Mouse (Mus musculus) stomach, postnatal 0 days (tissue): ENCODE results near the gene Col4a4. TPM values are rescaled to one million over a fixed set of nuclear protein-coding genes. Genes with fewer than 3 reads are reported as not detected.
A peak's percentile ranks its signal among the peaks of the same experiment; 100 is the strongest.

Experiments used
- ATAC-seq: fragments of 200-750 bp; cut with Nextera tagmentation; 2 replicates; pipeline ENCODE4 v1.8.0; 2017; ENCODE audit not compliant: low FRiP score, low TSS enrichment
- DNase-seq: peaks from one replicate; pipeline ENCODE4 v3.0.0-alpha.2; 2016; ENCODE audit warnings: low spot score
- H3K27ac ChIP-seq: fragments of 300-500 bp; sonication (generic); replicated peaks from 2 replicates; pipeline ENCODE4 v1.5.1; 2014; ENCODE audit warnings: mild to moderate bottlenecking, control low read depth
- H3K27me3 ChIP-seq: fragments of 300-500 bp; sonication (generic); 2 replicates; pipeline ENCODE4 v1.6.1; 2014; ENCODE audit warnings: low read length; ENCODE audit not compliant: control insufficient read depth, insufficient read depth
- H3K36me3 ChIP-seq: fragments of 300-500 bp; sonication (generic); 2 replicates; pipeline ENCODE4 v1.6.1; 2014; ENCODE audit warnings: low read length, mixed read lengths; ENCODE audit not compliant: control insufficient read depth, insufficient read depth
- H3K4me1 ChIP-seq: fragments of 300-500 bp; sonication (generic); replicated peaks from 2 replicates; pipeline ENCODE4 v1.6.1; 2014; ENCODE audit warnings: antibody characterized with exemption; ENCODE audit not compliant: control insufficient read depth, insufficient read depth
- H3K4me2 ChIP-seq: fragments of 300-500 bp; sonication (generic); replicated peaks from 2 replicates; pipeline ENCODE4 v1.6.1; 2014; ENCODE audit warnings: low read depth, mild to moderate bottlenecking, control low read depth, moderate library complexity
- H3K4me3 ChIP-seq: fragments of 300-500 bp; sonication (generic); 2 replicates; pipeline ENCODE4 v1.5.1; 2014; ENCODE audit warnings: low read depth, low read length, control low read depth
- H3K9ac ChIP-seq: fragments of 300-500 bp; sonication (generic); 2 replicates; pipeline ENCODE4 v1.6.1; 2014; ENCODE audit warnings: mild to moderate bottlenecking, low read length, control low read depth, mixed read lengths
- H3K9me3 ChIP-seq: fragments of 300-500 bp; sonication (generic); 2 replicates; pipeline ENCODE4 v1.6.1; 2016; ENCODE audit warnings: low read length; ENCODE audit not compliant: control insufficient read depth
- CTCF ChIP-seq: IDR thresholded peaks from 2 replicates; pipeline ENCODE4 v1.5.1; 2016; ENCODE audit warnings: antibody characterized with exemption, low read depth, mild to moderate bottlenecking, moderate library complexity
- EP300 ChIP-seq: optimal IDR thresholded peaks from 2 replicates; pipeline ENCODE3; 2016; ENCODE audit warnings: antibody characterized with exemption
- WGBS: fragments of 180-500 bp; shearing (Covaris S2); extraction: QIAGEN DNeasy Blood & Tissue Kit; methylation state at CpG from one replicate; pipeline ENCODE4 v1.1.7; 2014; 5-methylcytosine and 5-hydroxymethylcytosine counted together
- polyA plus RNA-seq: library from polyadenylated mRNA; unstranded; fragments of >200 nt; fragmentation: Nextera tagmentation; extraction: Ambion mirVana; gene quantifications from 2 replicates; pipeline ENCODE4 v1.2.1, GENCODE M21; 2015

The Col4a4 gene
- polyA plus RNA-seq: 0.31 and 0.61 TPM in 2 replicates

GRCm38 (mm10) chr1:82586713-82587399 is at the start of gene Col4a4, which contains the start of gene Col4a3:
Gene Col4a4 (minus strand): TSS chr1:82586849.
Gene Col4a3 (plus strand): TSS chr1:82586921.
- DNase-seq (peak; percentile 37), ATAC-seq (peak; percentile 45; the same call in 1 of the 2 replicates)
- Histone ChIP-seq H3K4me1 (no peaks in the 10 kb centered on the region), H3K9me3 (no peaks in the 10 kb centered on the region), H3K36me3 (no peaks in the 10 kb centered on the region), H3K27ac (no peak within 1 kb of the TSS), H3K9ac (peak within 1 kb of the TSS; percentile 43; the same call in 1 of the 2 replicates), H3K27me3 (no peaks in the 10 kb centered on the region), H3K4me2 (peak within 1 kb of the TSS; percentile 66), H3K4me3 (peak within 1 kb of the TSS; percentile 29)
- WGBS: 4% methylated on average over 33 of the region's 34 CpGs
- TF ChIP-seq EP300: no peak
- TF ChIP-seq CTCF: no peak

DNA sequence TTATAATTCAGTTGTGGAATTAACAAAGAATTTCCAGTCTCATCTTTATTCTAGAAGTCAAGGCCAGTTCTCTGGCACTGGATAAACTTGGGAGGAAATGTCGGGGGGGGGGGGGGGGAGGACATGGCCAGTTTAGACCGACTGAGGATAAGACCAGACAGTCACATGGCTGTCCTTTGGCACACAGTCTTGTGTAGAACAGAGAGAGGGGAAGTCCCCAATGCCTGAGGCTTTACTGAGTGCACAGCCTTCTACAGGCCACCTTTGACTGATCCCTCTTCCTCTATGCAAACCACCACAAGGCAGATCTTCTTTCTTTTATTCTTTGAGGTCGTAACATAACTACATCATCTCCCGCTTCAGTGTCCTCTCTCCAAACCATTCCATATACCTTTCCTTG is 49.7 kb upstream of the Col4a4 start:
- H3K9me3 ChIP-seq: no peaks in the 10 kb centered on the region
- no peak overlapping the region for H3K9ac ChIP-seq
- WGBS: 71% methylated on average over 4 of the region's 4 CpGs
- no peak overlapping the region for H3K27ac ChIP-seq
- DNase-seq (no peak), ATAC-seq (no peak; the same call in 1 of the 2 replicates)
- TF ChIP-seq CTCF (no peak), EP300 (no peak)
- H3K4me1 ChIP-seq: no peaks in the 10 kb centered on the region
- H3K4me2 ChIP-seq: no peak overlapping the region
- H3K36me3 ChIP-seq: no peaks in the 10 kb centered on the region
- no peaks in the 10 kb centered on the region for H3K27me3 ChIP-seq
- no peak overlapping the region for H3K4me3 ChIP-seq

DNA sequence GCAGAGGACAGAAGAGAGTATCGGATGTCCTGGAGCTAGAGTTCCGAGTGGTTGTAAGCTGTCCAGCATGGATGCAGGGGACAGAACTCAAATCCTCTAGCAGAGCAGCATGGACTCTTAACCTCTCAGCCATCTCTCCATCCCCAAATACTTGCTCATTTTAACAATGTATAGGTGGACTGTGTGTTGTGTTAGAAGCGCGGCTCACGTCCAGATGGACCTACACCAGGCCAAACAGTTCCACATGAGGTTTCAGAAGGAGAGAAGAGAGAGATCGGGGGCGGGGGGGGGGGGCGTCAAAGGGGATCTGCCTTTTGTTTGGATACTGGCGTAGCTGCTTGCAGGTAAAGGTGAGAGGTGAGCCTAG is 48.6 kb upstream of the Col4a4 start:
- no peak overlapping the region for H3K9ac ChIP-seq
- H3K27ac ChIP-seq: no peak overlapping the region
- DNase-seq (no peak), ATAC-seq (no peak)
- no peaks in the 10 kb centered on the region for H3K36me3 ChIP-seq
- no peaks in the 10 kb centered on the region for H3K4me1 ChIP-seq
- no peak overlapping the region for H3K4me2 ChIP-seq
- no peaks in the 10 kb centered on the region for H3K27me3 ChIP-seq
- 73% methylated on average over 9 of the region's 9 CpGs for WGBS
- H3K9me3 ChIP-seq: no peaks in the 10 kb centered on the region
- TF ChIP-seq EP300 (no peak), CTCF (no peak)
- H3K4me3 ChIP-seq: no peak overlapping the region

- Histone ChIP-seq H3K4me2 (no peak overlapping the region), H3K4me1 (no peaks in the 10 kb centered on the region), H3K27ac (no peak overlapping the region), H3K4me3 (no peak overlapping the region), H3K9me3 (no peaks in the 10 kb centered on the region), H3K27me3 (no peaks in the 10 kb centered on the region), H3K36me3 (no peaks in the 10 kb centered on the region), H3K9ac (no peak overlapping the region)
- DNase-seq (peak; percentile 19), ATAC-seq (no peak)
- WGBS: 81% methylated on average over 19 of the region's 19 CpGs
- no peak for TF ChIP-seq EP300
- no peak for TF ChIP-seq CTCF
Observed at GRCm38 (mm10) chr1:82634545-82635253, 48.0 kb upstream of the Col4a4 start.

DNA sequence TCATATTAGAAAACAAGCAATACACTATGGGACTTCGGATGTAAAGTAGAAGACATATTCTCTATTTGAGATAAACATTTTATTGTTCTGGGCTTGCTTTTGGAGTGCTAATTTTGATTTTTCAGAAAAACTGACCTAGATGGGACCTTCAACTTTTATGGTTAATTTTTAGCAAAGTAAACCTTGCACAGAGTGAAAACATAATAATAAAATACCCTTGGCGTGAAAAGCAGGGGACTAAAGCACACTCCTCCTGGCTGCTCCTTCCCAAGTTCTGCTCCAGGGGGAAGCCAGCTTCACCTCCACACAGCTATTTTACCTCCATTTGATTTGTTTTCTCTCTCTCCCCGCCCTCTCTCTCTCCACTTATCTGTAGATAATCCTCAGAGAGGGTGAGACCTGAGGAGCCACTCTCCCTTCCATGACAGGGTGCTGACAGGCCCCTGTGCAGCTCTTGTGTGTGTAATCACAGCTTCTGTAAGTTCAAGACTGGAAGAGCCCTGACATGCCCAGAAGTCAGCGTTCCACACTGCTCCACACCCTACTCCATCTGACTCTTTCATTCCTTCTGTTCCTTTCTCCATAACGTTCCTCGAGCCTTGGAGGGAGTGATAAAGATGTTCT is 44.6 kb upstream of the Col4a4 start:
- DNase-seq: no peak
- H3K4me2 ChIP-seq: no peak overlapping the region
- no peak for ATAC-seq
- H3K9me3 ChIP-seq: no peaks in the 10 kb centered on the region
- no peak overlapping the region for H3K9ac ChIP-seq
- no peaks in the 10 kb centered on the region for H3K27me3 ChIP-seq
- no peak overlapping the region for H3K4me3 ChIP-seq
- TF ChIP-seq CTCF: no peak
- no peak for TF ChIP-seq EP300
- no peak overlapping the region for H3K27ac ChIP-seq
- WGBS: 53% methylated on average over 6 of the region's 6 CpGs
- no peaks in the 10 kb centered on the region for H3K36me3 ChIP-seq
- no peaks in the 10 kb centered on the region for H3K4me1 ChIP-seq

GRCm38 (mm10) chr1:82629495-82629894 is 42.8 kb upstream of the Col4a4 start:
- Histone ChIP-seq H3K27ac (no peak overlapping the region), H3K9ac (no peak overlapping the region), H3K9me3 (no peaks in the 10 kb centered on the region), H3K4me1 (no peaks in the 10 kb centered on the region), H3K27me3 (no peaks in the 10 kb centered on the region), H3K4me2 (no peak overlapping the region), H3K36me3 (no peaks in the 10 kb centered on the region), H3K4me3 (no peak overlapping the region)
- WGBS: 79% methylated on average over 5 of the region's 5 CpGs
- no peak for TF ChIP-seq EP300
- no peak for TF ChIP-seq CTCF
- DNase-seq (no peak), ATAC-seq (no peak)
